Mouse (Mus musculus) right cerebral cortex, postnatal 36 days (tissue): ENCODE measurements around the gene Fahd1.

Experiments
- DNase-seq, 2 experiments: peaks; one replicate each; pipeline ENCODE4 v3.0.0; 2022; ENCODE audit warnings: low spot score in 2 of 2, mixed read lengths in 1 of 2

Gene Fahd1

DNA sequence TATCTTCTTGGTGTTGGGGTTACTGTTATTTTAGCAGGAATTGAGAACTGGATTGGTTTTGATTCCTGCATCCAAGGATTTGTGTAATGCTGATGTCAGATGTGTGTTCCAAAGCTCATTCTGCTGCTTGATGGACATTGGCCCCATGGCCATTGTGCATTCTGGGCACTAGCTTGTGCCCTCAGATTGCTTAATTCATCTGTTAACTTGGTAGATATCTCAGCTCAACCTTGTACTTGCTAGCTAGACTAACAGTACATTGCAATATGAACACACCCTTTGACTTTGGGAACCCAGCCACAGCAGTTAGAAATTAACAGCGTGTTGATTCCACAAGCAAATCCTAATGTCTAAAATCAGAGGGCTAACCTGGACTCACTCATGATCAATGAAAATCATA, 2.8 kb downstream of the Fahd1 start:
- DNase-seq: no peak

- no peak for DNase-seq
Observed at GRCm38 (mm10) chr17:24844525-24844924, 5.6 kb downstream of the Fahd1 start.

GRCm38 (mm10) chr17:24842631-24843030, 7.5 kb downstream of the Fahd1 start:
- DNase-seq: no peak

- DNase-seq: no peak
Observed at GRCm38 (mm10) chr17:24841133-24841532, 9.0 kb downstream of the Fahd1 start.

GRCm38 (mm10) chr17:24840341-24840740, 9.8 kb downstream of the Fahd1 start:
- DNase-seq: no peak

- DNase-seq: no peak
Observed at GRCm38 (mm10) chr17:24839842-24840241, 10.3 kb downstream of the Fahd1 start, which contains the start of gene Hagh. Gene Hagh, plus strand, starts transcription at chr17:24840143.

GRCm38 (mm10) chr17:24821351-24822280, 28.5 kb downstream of the Fahd1 start:
- DNase-seq: no peak

DNA sequence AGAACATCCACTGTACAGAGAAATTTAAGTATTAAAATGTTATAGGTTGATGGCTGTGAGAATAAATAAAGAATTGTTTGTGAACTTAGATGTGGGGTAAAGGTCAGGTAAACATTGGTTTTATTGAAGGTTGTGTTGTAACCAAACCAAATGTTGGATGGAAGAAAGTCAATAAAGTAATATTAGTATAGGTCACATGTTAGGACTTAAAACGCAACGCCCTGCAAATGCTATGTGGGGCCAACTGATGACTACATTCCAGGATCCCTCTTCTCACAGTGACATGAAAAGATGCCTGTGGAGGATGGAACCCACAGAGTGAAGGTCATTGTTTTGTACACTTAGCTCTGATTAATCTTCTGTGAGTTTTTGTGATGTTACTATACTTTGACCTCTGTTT, 30.7 kb downstream of the Fahd1 start:
- no peak for DNase-seq

DNA sequence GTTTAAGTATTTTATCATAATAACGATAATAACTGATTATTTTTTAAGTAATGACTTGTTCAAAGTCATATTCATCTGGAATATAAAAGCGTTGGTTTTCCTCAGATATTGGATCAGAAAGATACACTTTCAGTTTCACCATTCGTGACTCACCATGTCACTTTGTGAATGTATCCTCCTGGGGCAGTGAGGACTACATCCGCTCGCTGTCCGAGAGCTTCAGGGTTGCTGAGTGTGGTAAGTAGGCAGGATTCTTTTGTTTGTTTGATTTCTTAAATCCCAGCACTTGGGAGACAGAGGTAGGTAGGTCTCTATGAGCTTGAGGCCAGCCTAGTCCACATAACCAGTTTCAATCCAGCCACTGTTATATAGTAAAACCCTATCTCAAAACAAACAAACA, 32.0 kb downstream of the Fahd1 start:
- no peak for DNase-seq

GRCm38 (mm10) chr17:24817503-24817902, 32.7 kb downstream of the Fahd1 start:
- DNase-seq: no peak

DNA sequence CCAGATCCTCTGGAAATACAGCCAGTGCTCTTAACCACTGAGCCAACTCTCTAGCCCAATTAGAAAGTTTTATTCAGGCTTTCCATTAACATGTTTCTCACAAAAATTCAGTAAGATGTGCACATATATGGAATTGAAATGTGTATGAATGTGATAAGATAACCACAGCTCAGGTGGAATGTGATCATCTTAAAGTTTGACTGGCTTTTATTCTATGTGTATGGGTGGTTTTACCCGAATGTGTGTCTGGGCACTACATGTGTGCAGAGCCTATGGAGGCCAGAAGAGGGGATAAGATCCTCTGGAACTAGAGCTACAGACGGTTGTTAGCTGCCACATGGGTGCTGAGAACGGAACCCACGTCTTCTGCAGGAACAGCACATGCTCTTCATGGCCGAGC, 34.9 kb downstream of the Fahd1 start:
- no peak for DNase-seq

DNA sequence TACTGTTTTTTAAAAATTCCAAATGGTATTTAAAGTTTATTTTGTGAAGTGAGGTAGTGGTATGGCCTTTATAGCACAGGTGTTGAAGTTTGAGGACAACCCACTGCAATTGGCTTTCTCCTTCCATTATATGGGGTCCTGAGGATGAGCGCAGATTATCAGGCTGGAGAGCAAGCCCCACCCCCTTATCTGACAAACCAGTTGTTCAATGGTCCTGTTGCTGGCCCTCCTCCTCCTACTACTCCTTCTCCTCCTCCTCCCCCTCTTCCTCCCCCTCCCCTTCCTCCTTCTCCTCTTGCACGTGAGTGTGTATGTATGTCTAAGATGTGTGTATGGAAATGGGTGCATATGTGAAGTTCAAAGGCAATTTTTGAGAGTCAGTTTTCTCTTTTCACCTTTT, 37.9 kb downstream of the Fahd1 start:
- no peak for DNase-seq

GRCm38 (mm10) chr17:24811211-24811610, 39.0 kb downstream of the Fahd1 start:
- DNase-seq: no peak

GRCm38 (mm10) chr17:24803952-24804951, 45.9 kb downstream of the Fahd1 start, which contains the start of gene Meiob:
Gene Meiob, plus strand, starts transcription at chr17:24804289.
- DNase-seq: no peak

DNA sequence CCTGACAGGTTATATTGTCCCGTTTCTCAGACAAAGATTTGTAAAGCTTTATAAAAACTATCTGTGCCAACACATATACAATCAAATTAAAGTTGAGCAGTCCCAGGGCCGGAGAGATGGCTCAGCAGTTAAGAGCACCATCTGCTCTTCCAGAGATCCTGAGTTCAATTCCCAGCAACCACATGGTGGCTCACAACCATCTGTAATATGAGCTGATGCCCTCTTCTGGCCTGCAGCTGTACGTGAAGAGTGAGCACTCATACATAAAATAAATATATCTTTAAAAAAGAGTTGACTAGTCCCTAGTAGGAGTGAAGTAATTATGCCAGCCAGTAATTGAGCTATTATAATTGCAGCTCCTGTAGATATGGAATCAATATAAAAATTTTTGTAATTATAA, 49.6 kb downstream of the Fahd1 start:
- DNase-seq: no peak

DNA sequence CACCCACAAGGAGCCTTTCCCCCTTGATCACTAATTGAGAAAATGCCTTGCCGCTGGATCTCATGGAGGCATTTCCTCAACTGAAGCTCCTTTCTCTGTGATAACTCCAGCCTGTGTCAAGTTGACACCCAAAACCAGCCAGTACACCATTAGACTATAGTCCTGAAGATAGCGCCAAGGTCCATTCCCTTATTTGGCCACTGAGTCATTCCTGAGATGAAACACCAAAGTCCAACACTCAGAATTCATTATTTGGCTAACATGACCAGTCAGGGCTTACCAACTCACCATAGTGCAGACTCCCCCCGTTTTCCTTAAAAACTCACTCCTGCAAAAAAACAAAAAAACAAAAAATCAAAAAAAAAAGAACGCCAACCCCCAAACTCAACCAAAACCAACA, 50.7 kb downstream of the Fahd1 start:
- DNase-seq: no peak
